Mouse (Mus musculus): ENCODE data around the gene Gp9.

- TF ChIP-seq POLR2A (IDR thresholded peaks at IDR 0.05; ENCODE audit: extremely low read depth, insufficient read depth, low read length) (no peak), CTCF (IDR thresholded peaks at IDR 0.05; ENCODE audit: low read depth, low read length) (no peak)
Observed at GRCm38 (mm10) chr6:87750184-87750910, 27.5 kb upstream of the Gp9 start.

Data from liver, adult 2 months (tissue).